Mouse (Mus musculus): ENCODE data around the gene Cd300lg. TPM values are rescaled to one million over a fixed set of nuclear protein-coding genes. Genes with fewer than 3 reads are reported as not detected.
A peak's percentile ranks its signal among the peaks of the same experiment; 100 is the strongest.

Cd300lg gene
- total and polyA plus RNA-seq, 3 experiments: 0.08 to 0.26 TPM; not detected in 1

GRCm38 (mm10) chr11:102068969-102069368 lies 27.7 kb downstream of the Cd300lg start:
- Histone ChIP-seq H3K27ac (ENCODE audit: control insufficient read depth, low read depth, low read length) (no peak overlapping the region), H3K79me2 (ENCODE audit: control insufficient read depth, insufficient read depth, low read length, poor library complexity) (no peaks in the 10 kb centered on the region), H3K36me3 (ENCODE audit: control insufficient read depth in 1 of 2, insufficient read depth in 2 of 2, low read length in 2 of 2) (peaks cover 0 to 4% of the 10 kb centered on the region in 2 experiments; a peak in 2 of 4 replicates), H3K9me3 (replicated peaks; ENCODE audit: insufficient read depth, low read length) (no peaks in the 10 kb centered on the region), H3K4me1 (ENCODE audit: control insufficient read depth in 1 of 2, insufficient read depth in 2 of 2, low read length in 2 of 2) (peaks cover 5 to 9% of the 10 kb centered on the region in 2 experiments; a peak in 2 of 4 replicates), H3K9ac (ENCODE audit: control insufficient read depth, low read depth, low read length, poor library complexity, severe bottlenecking) (no peak overlapping the region), H3K4me3 (ENCODE audit: control insufficient read depth in 1 of 2, insufficient read depth in 1 of 2, low read depth in 2 of 2, low read length in 2 of 2) (no peak overlapping the region), H3K27me3 (ENCODE audit: control insufficient read depth in 1 of 2, insufficient read depth in 2 of 2, low read length in 2 of 2) (no peaks in the 10 kb centered on the region)
- peak; percentile 61 for DNase-seq (ENCODE audit: low read depth, low spot score)
- TF ChIP-seq MXI1 (IDR thresholded peaks at IDR 0.05; ENCODE audit: low read depth, low read length): no peak
- no peak for TF ChIP-seq TAL1 (IDR thresholded peaks at IDR 0.05; ENCODE audit: low read length)
- no peak for TF ChIP-seq POLR2AphosphoS5 (IDR thresholded peaks at IDR 0.05; ENCODE audit: borderline replicate concordance, low read depth, low read length)
- no peak for TF ChIP-seq NRF1 (IDR thresholded peaks at IDR 0.05; ENCODE audit: insufficient read depth, low read depth, low read length, poor library complexity, severe bottlenecking)
- TF ChIP-seq ZC3H11A (IDR thresholded peaks at IDR 0.05; ENCODE audit: low read depth, low read length): peak; percentile 60
- TF ChIP-seq MEF2A (IDR thresholded peaks at IDR 0.05; ENCODE audit: extremely low read depth, insufficient replicate concordance, low read depth, low read length, poor library complexity, severe bottlenecking): no peak
- peak; percentile 74 for TF ChIP-seq RAD21 (IDR thresholded peaks at IDR 0.05; ENCODE audit: low read depth, low read length)
- TF ChIP-seq TBP (IDR thresholded peaks at IDR 0.05; ENCODE audit: low read depth, low read length): no peak
- TF ChIP-seq SIN3A (IDR thresholded peaks at IDR 0.05; ENCODE audit: low read length): 0 out of 2 replicates have a peak, but pooled peaks have one; percentile 23
- TF ChIP-seq CTCF (IDR thresholded peaks at IDR 0.05 in 2 of 3, conservative IDR thresholded peaks at IDR 0.05 in 1 of 3; ENCODE audit: control insufficient read depth in 1 of 3, insufficient read depth in 1 of 3, low read depth in 2 of 3, low read length in 3 of 3, poor library complexity in 1 of 3, severe bottlenecking in 1 of 3): peak; percentile 41 to 78 (median 47)
- TF ChIP-seq SMC3 (IDR thresholded peaks at IDR 0.05; ENCODE audit: low read depth, low read length): peak; percentile 81

GRCm38 (mm10) chr11:102069633-102070032 lies 28.3 kb downstream of the Cd300lg start:
- H3K4me1 ChIP-seq (ENCODE audit: control insufficient read depth in 1 of 2, insufficient read depth in 2 of 2, low read length in 2 of 2): peaks cover 5 to 9% of the 10 kb centered on the region in 2 experiments; a peak in 2 of 4 replicates
- DNase-seq (ENCODE audit: low read depth, low spot score): no peak
- H3K79me2 ChIP-seq (ENCODE audit: control insufficient read depth, insufficient read depth, low read length, poor library complexity): no peaks in the 10 kb centered on the region
- H3K27me3 ChIP-seq (ENCODE audit: control insufficient read depth in 1 of 2, insufficient read depth in 2 of 2, low read length in 2 of 2): no peaks in the 10 kb centered on the region
- no peak overlapping the region for H3K9ac ChIP-seq (ENCODE audit: control insufficient read depth, low read depth, low read length, poor library complexity, severe bottlenecking)
- TF ChIP-seq POLR2AphosphoS2 (IDR thresholded peaks at IDR 0.05; ENCODE audit: low read length) (no peak), BHLHE40 (IDR thresholded peaks at IDR 0.05; ENCODE audit: borderline replicate concordance, low read depth, low read length) (no peak), UBTF (IDR thresholded peaks at IDR 0.05; ENCODE audit: borderline replicate concordance, insufficient read depth, low read depth, low read length) (no peak), POLR2A (IDR thresholded peaks at IDR 0.05; ENCODE audit: control insufficient read depth in 1 of 2, insufficient read depth in 1 of 2, low read depth in 1 of 2, low read length in 2 of 2, poor library complexity in 1 of 2) (no peak), MAX (IDR thresholded peaks at IDR 0.05; ENCODE audit: low read length) (no peak), ELF1 (IDR thresholded peaks at IDR 0.05; ENCODE audit: low read depth, low read length) (no peak), EP300 (IDR thresholded peaks at IDR 0.05; ENCODE audit: low read depth in 1 of 2, low read length in 2 of 2) (no peak), GABPA (IDR thresholded peaks at IDR 0.05; ENCODE audit: low read depth, low read length) (no peak), E2F4 (IDR thresholded peaks at IDR 0.05; ENCODE audit: borderline replicate concordance, low read depth, low read length) (no peak), SMC3 (IDR thresholded peaks at IDR 0.05; ENCODE audit: low read depth, low read length) (no peak), MYC (IDR thresholded peaks at IDR 0.05; ENCODE audit: low read depth, low read length) (no peak), RCOR1 (IDR thresholded peaks at IDR 0.05; ENCODE audit: low read depth, low read length) (no peak), HCFC1 (IDR thresholded peaks at IDR 0.05; ENCODE audit: low read depth, low read length) (no peak), ZMIZ1 (IDR thresholded peaks at IDR 0.05; ENCODE audit: low read depth, low read length) (no peak), TBP (IDR thresholded peaks at IDR 0.05; ENCODE audit: low read depth, low read length) (no peak), TAL1 (IDR thresholded peaks at IDR 0.05; ENCODE audit: low read length) (no peak), MAZ (IDR thresholded peaks at IDR 0.05; ENCODE audit: low read depth, low read length) (no peak)
- H3K27ac ChIP-seq (ENCODE audit: control insufficient read depth, low read depth, low read length): no peak overlapping the region
- peaks cover 0 to 4% of the 10 kb centered on the region in 2 experiments; a peak in 2 of 4 replicates for H3K36me3 ChIP-seq (ENCODE audit: control insufficient read depth in 1 of 2, insufficient read depth in 2 of 2, low read length in 2 of 2)
- no peaks in the 10 kb centered on the region for H3K9me3 ChIP-seq (replicated peaks; ENCODE audit: insufficient read depth, low read length)
- H3K4me3 ChIP-seq (ENCODE audit: control insufficient read depth in 1 of 2, insufficient read depth in 1 of 2, low read depth in 2 of 2, low read length in 2 of 2): no peak overlapping the region

Data from MEL (cell line).